28 mouse cellular contexts compared by ENCODE assay signal in genomic region chr15:100341314-100341980, GRCm38 (mm10). TPM values are rescaled to one million over a fixed set of nuclear protein-coding genes. Genes with fewer than 3 reads are reported as not detected.
DNase-seq lines count a peak whose midpoint lies in the region; ATAC-seq and TF ChIP-seq lines count a peak whose summit lies in the region.
"Not testable (repeated sequence)": the region's sequence is repeated elsewhere in the genome, so short reads cannot be mapped to it uniquely, and the experiment has no call there.
"Had no signal": no experiment of that assay in that cellular context is flagged by ENCODE, and none has a peak within 500 bp of the region (broad histone marks: within the 10 kb centered on the region; RNA-seq: fewer than 3 reads in every experiment).

No protein-coding gene starts in this region.

- not testable (repeated sequence) for H3K79me2 ChIP-seq in liver, adult 2 months (ENCODE audit: control insufficient read depth, insufficient read depth, low read length)

- peak; percentile 62; the same call in 1 of the 2 replicates for ATAC-seq in embryonic facial prominence, embryonic 15.5 days (ENCODE audit: insufficient number of reproducible peaks, low FRiP score, low TSS enrichment, low read depth)
- ATAC-seq in lung, embryonic 15.5 days (ENCODE audit: borderline replicate concordance, extremely low read depth, low FRiP score, low TSS enrichment) = not testable (repeated sequence)

- H3K4me2 ChIP-seq in embryonic facial prominence, embryonic 15.5 days (replicated peaks); lung, embryonic 15.5 days: not testable (repeated sequence)

- DNase-seq in Muller cell, postnatal 12 days (ENCODE audit: inconsistent ontology term) = peak; percentile 63
- peak; percentile 70 for DNase-seq in kidney, adult 2 months
- peak; percentile 41 for DNase-seq in liver, adult 2 months (ENCODE audit: extremely low read depth, low read depth, low spot score)
- peak; percentile 42 for DNase-seq in lung, postnatal 10 days
- peak; percentile 22 to 44 for DNase-seq in lung, postnatal 4 days

- H3K27me3 ChIP-seq in embryonic facial prominence, embryonic 15.5 days; kidney, adult 2 months (replicated peaks; ENCODE audit: control insufficient read depth, insufficient read depth, low read length); liver, adult 2 months (ENCODE audit: control insufficient read depth, insufficient read depth, low read length); lung, embryonic 15.5 days: not testable (repeated sequence)

- H3K27ac ChIP-seq in embryonic facial prominence, embryonic 15.5 days (replicated peaks); liver, adult 2 months (replicated peaks; ENCODE audit: insufficient read depth, low read depth, low read length): not testable (repeated sequence)
- peak overlapping the region; percentile 45; the same call in 1 of the 2 replicates for H3K27ac ChIP-seq in kidney, adult 2 months (ENCODE audit: insufficient read depth, low read depth, low read length)
- peak overlapping the region; percentile 29; the same call in 1 of the 2 replicates for H3K27ac ChIP-seq in lung, embryonic 15.5 days

- not testable (repeated sequence) for H3K4me3 ChIP-seq in embryonic facial prominence, embryonic 15.5 days (replicated peaks); kidney, adult 2 months (ENCODE audit: insufficient read depth, low read depth, low read length); liver, adult 2 months (ENCODE audit: insufficient read depth, low read depth, low read length); lung, embryonic 15.5 days

- H3K9ac ChIP-seq in embryonic facial prominence, embryonic 15.5 days; liver, adult 2 months (ENCODE audit: low read depth, low read length); lung, embryonic 15.5 days: not testable (repeated sequence)

- not testable (repeated sequence) for H3K36me3 ChIP-seq in embryonic facial prominence, embryonic 15.5 days; kidney, adult 2 months (ENCODE audit: control insufficient read depth, insufficient read depth, low read length); liver, adult 2 months (ENCODE audit: control insufficient read depth, insufficient read depth, low read length); lung, embryonic 15.5 days

- not testable (repeated sequence) for TF ChIP-seq POLR2A in kidney, adult 2 months (IDR thresholded peaks at IDR 0.05; ENCODE audit: low read depth, low read length); liver, adult 2 months (IDR thresholded peaks at IDR 0.05; ENCODE audit: extremely low read depth, insufficient read depth, low read length)

- TF ChIP-seq CTCF in kidney, adult 2 months (conservative IDR thresholded peaks at IDR 0.05; ENCODE audit: insufficient read depth, insufficient read length, low read depth, low read length); liver, adult 2 months (IDR thresholded peaks at IDR 0.05; ENCODE audit: low read depth, low read length): not testable (repeated sequence)

- not testable (repeated sequence) for H3K9me3 ChIP-seq in embryonic facial prominence, embryonic 15.5 days (replicated peaks); lung, embryonic 15.5 days

- H3K4me1 ChIP-seq in embryonic facial prominence, embryonic 15.5 days; kidney, adult 2 months (ENCODE audit: control insufficient read depth, insufficient read depth, low read length); liver, adult 2 months (ENCODE audit: control insufficient read depth, insufficient read depth, low read length); lung, embryonic 15.5 days: not testable (repeated sequence)

- 58% methylated on average over 5 of the region's 5 CpGs for WGBS in embryonic facial prominence, embryonic 15.5 days
- WGBS in kidney, adult 2 months = 46% methylated on average over 5 of the region's 5 CpGs
- 29% methylated on average over 5 of the region's 5 CpGs for WGBS in liver, adult 2 months
- 41% methylated on average over 5 of the region's 5 CpGs for WGBS in lung, embryonic 15.5 days

RNA-seq across cellular contexts. Expression of gene Mettl7a3, which starts 6.7 kb away (rescaled TPM):
- polyA plus RNA-seq in embryonic facial prominence, embryonic 15.5 days (2015; fragmentation: Nextera tagmentation; extraction: Ambion mirVana) = 0.32 and 0.35 TPM in 2 replicates
- polyA plus RNA-seq in kidney, adult 2 months (2012; rRNA removed) = 0.11 and 0.15 TPM in 2 replicates
- not detected in 2 replicates for total RNA-seq in liver, adult 2 months (2014; rRNA removed)
- polyA plus RNA-seq in liver, adult 2 months (2012; rRNA removed) = not detected in 2 replicates
- polyA plus RNA-seq in lung, embryonic 15.5 days (2015; fragmentation: Nextera tagmentation; extraction: Ambion mirVana) = not detected in 2 replicates
- total RNA-seq: adrenal gland, postnatal 14 days; common myeloid progenitor, adult 5-6 weeks; forebrain, postnatal 0 days; hematopoietic stem cell, adult 5-6 weeks had no signal
- polyA plus RNA-seq: forebrain, embryonic 11.5 days; forebrain, embryonic 14.5 days; forebrain, postnatal 0 days; heart, embryonic 11.5 days; heart, embryonic 14.5 days; heart, postnatal 0 days had no signal

RNA-seq across cellular contexts. Expression of gene Methig1, which starts 11.5 kb away (rescaled TPM):
- polyA plus RNA-seq in embryonic facial prominence, embryonic 15.5 days (2015; fragmentation: Nextera tagmentation; extraction: Ambion mirVana) = not detected in 2 replicates
- 16.5 and 16.6 TPM in 2 replicates for polyA plus RNA-seq in kidney, adult 2 months (2012; rRNA removed)
- total RNA-seq in liver, adult 2 months (2014; rRNA removed) = not detected in 2 replicates
- 0.15 TPM in 1 of 2 replicates, not detected in the other for polyA plus RNA-seq in liver, adult 2 months (2012; rRNA removed)
- polyA plus RNA-seq in lung, embryonic 15.5 days (2015; fragmentation: Nextera tagmentation; extraction: Ambion mirVana) = 0.10 TPM in 1 of 2 replicates, not detected in the other
- total RNA-seq: common myeloid progenitor, adult 5-6 weeks; forebrain, postnatal 0 days; gastrocnemius, adult 2 months; gastrocnemius, postnatal 14 days; gastrocnemius, postnatal 4 days; heart, postnatal 25 days; hematopoietic stem cell, adult 5-6 weeks had no signal
- polyA plus RNA-seq: adrenal gland, adult 2 months; cerebellum, adult 2 months; forebrain, embryonic 11.5 days; forebrain, embryonic 14.5 days; forebrain, postnatal 0 days; frontal cortex, adult 2 months; heart, embryonic 11.5 days; heart, embryonic 14.5 days; heart, postnatal 0 days; hindbrain, embryonic 12.5 days; hindbrain, embryonic 15.5 days had no signal

RNA-seq across cellular contexts. Expression of gene Mettl7a2, which starts 11.6 kb away (rescaled TPM):
- polyA plus RNA-seq in embryonic facial prominence, embryonic 15.5 days (2015; fragmentation: Nextera tagmentation; extraction: Ambion mirVana) = not detected in 2 replicates
- polyA plus RNA-seq in kidney, adult 2 months (2012; rRNA removed) = 74.0 and 96.6 TPM in 2 replicates
- 0.13 TPM in 1 of 2 replicates, not detected in the other for total RNA-seq in liver, adult 2 months (2014; rRNA removed)
- 0.05 and 0.18 TPM in 2 replicates for polyA plus RNA-seq in liver, adult 2 months (2012; rRNA removed)
- not detected in 2 replicates for polyA plus RNA-seq in lung, embryonic 15.5 days (2015; fragmentation: Nextera tagmentation; extraction: Ambion mirVana)
- total RNA-seq: common myeloid progenitor, adult 5-6 weeks; forebrain, postnatal 0 days; hematopoietic stem cell, adult 5-6 weeks had no signal
- polyA plus RNA-seq: adrenal gland, adult 2 months; cerebellum, adult 2 months; embryonic facial prominence, embryonic 12.5 days; forebrain, embryonic 11.5 days; forebrain, embryonic 14.5 days; forebrain, postnatal 0 days; frontal cortex, adult 2 months; heart, embryonic 11.5 days; heart, embryonic 14.5 days; heart, postnatal 0 days; hindbrain, embryonic 12.5 days; hindbrain, embryonic 15.5 days had no signal

RNA-seq across cellular contexts. Expression of gene Higd1c, which starts 22.9 kb away (rescaled TPM):
- not detected in 2 replicates for polyA plus RNA-seq in embryonic facial prominence, embryonic 15.5 days (2015; fragmentation: Nextera tagmentation; extraction: Ambion mirVana)
- polyA plus RNA-seq in kidney, adult 2 months (2012; rRNA removed) = 0.97 and 2.0 TPM in 2 replicates
- not detected in 2 replicates for total RNA-seq in liver, adult 2 months (2014; rRNA removed)
- not detected in 2 replicates for polyA plus RNA-seq in liver, adult 2 months (2012; rRNA removed)
- not detected in 2 replicates for polyA plus RNA-seq in lung, embryonic 15.5 days (2015; fragmentation: Nextera tagmentation; extraction: Ambion mirVana)
- total RNA-seq: adrenal gland, postnatal 14 days; common myeloid progenitor, adult 5-6 weeks; ES-E14; forebrain, postnatal 0 days; gastrocnemius, adult 2 months; gastrocnemius, postnatal 14 days; gastrocnemius, postnatal 4 days; heart, adult 8-10 months; heart, postnatal 25 days; hematopoietic stem cell, adult 5-6 weeks had no signal
- polyA plus RNA-seq: adrenal gland, adult 2 months; cerebellum, adult 2 months; embryonic facial prominence, embryonic 12.5 days; forebrain, embryonic 11.5 days; forebrain, embryonic 14.5 days; forebrain, postnatal 0 days; frontal cortex, adult 2 months; heart, embryonic 11.5 days; heart, embryonic 14.5 days; heart, postnatal 0 days; hindbrain, embryonic 12.5 days had no signal

RNA-seq across cellular contexts. Expression of gene Mettl7a1, which starts 37.5 kb away (rescaled TPM):
- polyA plus RNA-seq in embryonic facial prominence, embryonic 15.5 days (2015; fragmentation: Nextera tagmentation; extraction: Ambion mirVana) = 7.6 and 8.4 TPM in 2 replicates
- polyA plus RNA-seq in kidney, adult 2 months (2012; rRNA removed) = 370 and 430 TPM in 2 replicates
- 327 and 366 TPM in 2 replicates for total RNA-seq in liver, adult 2 months (2014; rRNA removed)
- polyA plus RNA-seq in liver, adult 2 months (2012; rRNA removed) = 201 TPM in 2 replicates
- 7.8 and 9.4 TPM in 2 replicates for polyA plus RNA-seq in lung, embryonic 15.5 days (2015; fragmentation: Nextera tagmentation; extraction: Ambion mirVana)

Comparison
In these comparisons a context has a peak if more than half of its experiments do, and no peak if none do; other contexts are left out.
1. RNA of gene Methig1, which starts 11.5 kb away (polyA plus RNA-seq): 16.5 to 16.6 TPM in kidney, adult 2 months; 0.15 TPM in liver, adult 2 months, 0.10 TPM in lung, embryonic 15.5 days and not detected in embryonic facial prominence, embryonic 15.5 days; every median in the first group is over 10 times any median in the second.
2. RNA of gene Mettl7a2, which starts 11.6 kb away (polyA plus RNA-seq): 74.0 to 96.6 TPM in kidney, adult 2 months; 0.05 to 0.18 TPM in liver, adult 2 months, not detected in lung, embryonic 15.5 days and not detected in embryonic facial prominence, embryonic 15.5 days; every median in the first group is over 10 times any median in the second.
3. Peak in every context shown above with its lines, with median percentiles within 50 percentile points of each other: DNase-seq.